Mouse (Mus musculus) layer of hippocampus, postnatal 36 days (tissue): Measurements from ENCODE around the gene Ssty2. TPM values are rescaled to one million over a fixed set of nuclear protein-coding genes. Genes with fewer than 3 reads are reported as not detected.
"Not testable (repeated sequence)": the region's sequence is repeated elsewhere in the genome, so short reads cannot be mapped to it uniquely, and the experiment has no call there.

ENCODE experiments used
- DNase-seq, 2 experiments: peaks; one replicate each; pipeline ENCODE4 v3.0.0; 2022
- total RNA-seq, 2 experiments: library from RNA; stranded (reverse); gene quantifications; 2 replicates each; pipeline ENCODE4 v1.2.3; 2021

Gene Ssty2
- total RNA-seq = not detected

DNA sequence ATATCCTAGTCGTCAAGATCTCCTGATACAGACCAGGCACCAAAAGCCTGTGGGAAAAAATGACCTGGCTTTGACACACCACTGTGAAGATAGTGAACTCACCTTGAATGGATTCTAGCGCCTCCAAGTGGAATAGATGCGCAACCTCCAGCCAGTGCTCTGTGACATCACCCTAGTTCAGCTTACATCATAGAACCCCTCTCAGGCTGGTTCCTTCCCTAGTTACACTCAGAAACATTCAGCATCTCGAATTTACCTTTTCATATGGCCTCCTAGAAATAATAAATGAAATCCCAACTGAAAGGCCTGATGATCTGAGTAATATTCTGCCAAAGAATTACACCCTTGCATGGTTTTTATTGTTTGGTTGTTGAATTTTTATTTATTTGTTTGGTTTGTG, at the start of gene Ssty2:
TSS of gene Ssty2 (minus strand) at position 101 of the 400 bp plus-strand sequence.
- DNase-seq = not testable (repeated sequence)
